Mouse (Mus musculus): ENCODE results near the gene Cd38.
A peak's percentile ranks its signal among the peaks of the same experiment; 100 is the strongest.

GRCm38 (mm10) chr5:43836590-43836989, 31.8 kb upstream of the Cd38 start:
- TF ChIP-seq CTCF (IDR thresholded peaks at IDR 0.05; ENCODE audit: low read depth) = 0 out of 2 replicates have a peak, but pooled peaks have one; percentile 17
- TF ChIP-seq EP300 (IDR thresholded peaks at IDR 0.05; ENCODE audit: low read depth) = no peak

Data from heart, postnatal 0 days (tissue).